12 mouse cellular contexts compared by ENCODE assay signal in the genomic region with DNA sequence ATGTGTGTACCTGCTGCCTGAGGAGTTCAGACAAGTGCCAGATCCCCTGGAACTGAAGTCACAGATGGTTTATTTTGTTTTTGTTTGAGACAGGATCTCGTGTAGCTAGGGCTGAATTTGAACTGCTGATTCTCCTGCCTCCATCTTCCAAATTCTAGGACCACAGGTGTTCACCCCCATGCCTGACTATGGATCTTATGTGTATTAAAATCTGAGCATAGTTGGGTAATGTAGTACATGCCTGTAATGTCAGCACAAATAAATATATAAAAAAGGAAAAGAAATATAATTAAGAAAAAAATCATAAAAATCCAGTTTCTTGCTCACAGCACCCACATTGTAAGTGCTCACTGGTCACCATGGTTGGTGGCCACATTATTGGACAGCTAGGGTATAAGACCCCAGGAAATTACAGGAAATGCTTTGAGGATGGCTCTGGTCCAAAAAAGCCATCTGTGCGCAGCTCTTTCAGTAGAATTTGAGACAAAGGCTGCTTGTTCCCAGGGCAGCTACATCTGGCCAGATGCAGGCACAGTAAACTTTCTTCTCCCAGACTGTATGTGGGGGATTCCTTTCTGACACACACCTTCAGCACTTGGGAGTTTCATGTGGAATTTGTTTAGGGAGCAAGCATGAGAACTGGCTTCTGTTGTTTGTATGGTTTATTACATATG. TPM values are rescaled to one million over a fixed set of nuclear protein-coding genes. Genes with fewer than 3 reads are reported as not detected.
A peak's percentile ranks its signal among the peaks of the same experiment; 100 is the strongest.
DNase-seq lines count a peak whose midpoint lies in the region; ATAC-seq and TF ChIP-seq lines count a peak whose summit lies in the region.
"Had no signal": no experiment of that assay in that cellular context is flagged by ENCODE, and none has a peak within 500 bp of the region (broad histone marks: within the 10 kb centered on the region; RNA-seq: fewer than 3 reads in every experiment).

No protein-coding gene starts in this region.

- H3K27ac ChIP-seq in hindbrain, embryonic 11.5 days (ENCODE audit: low read depth, low read length), result no peak overlapping the region
- H3K27ac ChIP-seq in hindbrain, embryonic 16.5 days (ENCODE audit: low read depth, low read length), result no peak overlapping the region
- peak overlapping the region; percentile 75 for H3K27ac ChIP-seq in stomach, embryonic 14.5 days (ENCODE audit: low read length)
- no peak overlapping the region for H3K27ac ChIP-seq in stomach, postnatal 0 days (replicated peaks)
- H3K27ac ChIP-seq: liver, embryonic 15.5 days had no signal

- no peaks in the 10 kb centered on the region for H3K9me3 ChIP-seq in hindbrain, embryonic 11.5 days (ENCODE audit: control insufficient read depth, low read length)
- H3K9me3 ChIP-seq in hindbrain, embryonic 16.5 days (ENCODE audit: control insufficient read depth, low read length), result no peaks in the 10 kb centered on the region
- H3K9me3 ChIP-seq in stomach, embryonic 14.5 days (ENCODE audit: control insufficient read depth, low read depth, low read length), result no peaks in the 10 kb centered on the region
- H3K9me3 ChIP-seq in stomach, postnatal 0 days (ENCODE audit: control insufficient read depth, low read length), result no peaks in the 10 kb centered on the region
- H3K9me3 ChIP-seq: liver, embryonic 15.5 days had no signal

- WGBS in hindbrain, embryonic 11.5 days, result 55% methylated on average over 2 of the region's 2 CpGs
- 53% methylated on average over 2 of the region's 2 CpGs for WGBS in hindbrain, embryonic 16.5 days
- 28% methylated on average over 2 of the region's 2 CpGs for WGBS in stomach, embryonic 14.5 days
- 28% methylated on average over 2 of the region's 2 CpGs for WGBS in stomach, postnatal 0 days

- no peak for TF ChIP-seq CTCF in stomach, postnatal 0 days (IDR thresholded peaks at IDR 0.05; ENCODE audit: low read depth)

- no peak for ATAC-seq in hindbrain, embryonic 11.5 days (ENCODE audit: low FRiP score)
- no peak for ATAC-seq in hindbrain, embryonic 16.5 days
- ATAC-seq in stomach, embryonic 14.5 days (ENCODE audit: insufficient number of reproducible peaks, insufficient read depth, low FRiP score, low read depth), result peak; percentile 56; the same call in 1 of the 2 replicates
- ATAC-seq in stomach, postnatal 0 days (ENCODE audit: low FRiP score, low TSS enrichment), result no peak
- no peak for ATAC-seq in megakaryocyte-erythroid progenitor cell, adult 5-6 weeks (replicated peaks; ENCODE audit: low FRiP score, low TSS enrichment, poor library complexity, severe bottlenecking)
- no peak for ATAC-seq in erythroblast, adult 5-6 weeks (replicated peaks; ENCODE audit: low FRiP score, poor library complexity, severe bottlenecking)
- ATAC-seq: inflammation-experienced regulatory T-cells, adult 6 months had no signal

- TF ChIP-seq EP300 in stomach, postnatal 0 days (optimal IDR thresholded peaks at IDR 0.05), result no peak

- H3K4me2 ChIP-seq in hindbrain, embryonic 11.5 days (replicated peaks; ENCODE audit: low read depth, low read length), result no peak overlapping the region
- no peak overlapping the region for H3K4me2 ChIP-seq in hindbrain, embryonic 16.5 days (ENCODE audit: low read length)
- H3K4me2 ChIP-seq in stomach, embryonic 14.5 days (replicated peaks; ENCODE audit: low read depth, low read length), result no peak overlapping the region
- H3K4me2 ChIP-seq in stomach, postnatal 0 days (replicated peaks; ENCODE audit: low read depth), result no peak overlapping the region

- no peaks in the 10 kb centered on the region for H3K27me3 ChIP-seq in hindbrain, embryonic 11.5 days (ENCODE audit: control insufficient read depth, insufficient read depth, low read length)
- no peaks in the 10 kb centered on the region for H3K27me3 ChIP-seq in hindbrain, embryonic 16.5 days (replicated peaks; ENCODE audit: control insufficient read depth, insufficient read depth, low read length)
- no peaks in the 10 kb centered on the region for H3K27me3 ChIP-seq in stomach, embryonic 14.5 days (ENCODE audit: control insufficient read depth, insufficient read depth, low read length)
- H3K27me3 ChIP-seq in stomach, postnatal 0 days (ENCODE audit: control insufficient read depth, insufficient read depth, low read length), result no peaks in the 10 kb centered on the region
- H3K27me3 ChIP-seq: liver, embryonic 15.5 days had no signal

- H3K36me3 ChIP-seq in hindbrain, embryonic 11.5 days (ENCODE audit: control insufficient read depth, insufficient read depth, low read length), result no peaks in the 10 kb centered on the region
- no peaks in the 10 kb centered on the region for H3K36me3 ChIP-seq in hindbrain, embryonic 16.5 days (ENCODE audit: control insufficient read depth, insufficient read depth, low read length)
- no peaks in the 10 kb centered on the region for H3K36me3 ChIP-seq in stomach, embryonic 14.5 days (ENCODE audit: control insufficient read depth, insufficient read depth, low read length)
- no peaks in the 10 kb centered on the region for H3K36me3 ChIP-seq in stomach, postnatal 0 days (ENCODE audit: control insufficient read depth, insufficient read depth, low read length)
- H3K36me3 ChIP-seq: liver, embryonic 15.5 days had no signal

- no peak overlapping the region for H3K4me3 ChIP-seq in hindbrain, embryonic 11.5 days (ENCODE audit: low read depth, low read length)
- H3K4me3 ChIP-seq in hindbrain, embryonic 16.5 days (ENCODE audit: low read length), result no peak overlapping the region
- H3K4me3 ChIP-seq in stomach, embryonic 14.5 days (ENCODE audit: low read depth, low read length), result no peak overlapping the region
- no peak overlapping the region for H3K4me3 ChIP-seq in stomach, postnatal 0 days (ENCODE audit: low read depth, low read length)
- H3K4me3 ChIP-seq: liver, embryonic 15.5 days had no signal

- no peaks in the 10 kb centered on the region for H3K4me1 ChIP-seq in hindbrain, embryonic 11.5 days (replicated peaks; ENCODE audit: control insufficient read depth, insufficient read depth, low read length)
- H3K4me1 ChIP-seq in hindbrain, embryonic 16.5 days (ENCODE audit: control insufficient read depth, insufficient read depth, low read depth, low read length), result no peaks in the 10 kb centered on the region; the same call in 1 of the 2 replicates
- H3K4me1 ChIP-seq in stomach, embryonic 14.5 days (ENCODE audit: control insufficient read depth, insufficient read depth, low read length), result 0 out of 2 replicates have a peak, but pooled peaks cover 10% of the 10 kb centered on the region
- no peaks in the 10 kb centered on the region for H3K4me1 ChIP-seq in stomach, postnatal 0 days (replicated peaks; ENCODE audit: control insufficient read depth, insufficient read depth)

- peak; percentile 16 for DNase-seq in hindbrain, embryonic 11.5 days (ENCODE audit: low spot score)
- DNase-seq in stomach, postnatal 0 days (ENCODE audit: low spot score), result no peak
- peak; percentile 37 for DNase-seq in heart, postnatal 4 days
- no peak for DNase-seq in thymus, postnatal 10 days (ENCODE audit: low spot score in 2 of 2)
- DNase-seq: adrenal gland, adult 8-10 months had no signal

- no peak overlapping the region for H3K9ac ChIP-seq in hindbrain, embryonic 11.5 days (ENCODE audit: low read depth, low read length)
- H3K9ac ChIP-seq in hindbrain, embryonic 16.5 days (ENCODE audit: low read depth, low read length), result no peak overlapping the region
- no peak overlapping the region for H3K9ac ChIP-seq in stomach, embryonic 14.5 days (replicated peaks; ENCODE audit: low read depth, low read length)
- no peak overlapping the region for H3K9ac ChIP-seq in stomach, postnatal 0 days (ENCODE audit: low read length)
- H3K9ac ChIP-seq: liver, embryonic 15.5 days had no signal

RNA-seq across cellular contexts. Expression of a gene that starts 16.8 kb away (rescaled TPM):
- polyA plus RNA-seq in hindbrain, embryonic 11.5 days (2014; fragmentation: Nextera tagmentation; extraction: Ambion mirVana), result not detected in 2 replicates
- not detected in 2 replicates for polyA plus RNA-seq in hindbrain, embryonic 16.5 days (2015; fragmentation: Nextera tagmentation; extraction: Ambion mirVana)
- polyA plus RNA-seq in stomach, embryonic 14.5 days (2014; fragmentation: Nextera tagmentation; extraction: Ambion mirVana), result not detected in 2 replicates
- polyA plus RNA-seq in stomach, postnatal 0 days (2015; fragmentation: Nextera tagmentation; extraction: Ambion mirVana), result not detected in 2 replicates
- not detected for total RNA-seq in heart, postnatal 4 days (2021)
- total RNA-seq in megakaryocyte-erythroid progenitor cell, adult 5-6 weeks (2014; fragmentation: Nextera tagmentation), result not detected in 2 replicates
- not detected in 2 replicates for total RNA-seq in megakaryocyte-erythroid progenitor cell, adult 5-6 weeks (2017)
- total RNA-seq in erythroblast, adult 5-6 weeks (2015; ENCODE audit: low replicate concordance), result not detected in 2 replicates
- not detected in 2 replicates for total RNA-seq in erythroblast, adult 5-6 weeks (2017; ENCODE audit: low replicate concordance)
- total RNA-seq: adrenal gland, adult 8-10 months had no signal
- polyA plus RNA-seq: inflammation-experienced regulatory T-cells, adult 6 months; liver, embryonic 15.5 days; neural tube, embryonic 11.5 days had no signal

RNA-seq across cellular contexts. Expression of a gene that starts 25.4 kb away (rescaled TPM):
- 469 and 501 TPM in 2 replicates for polyA plus RNA-seq in hindbrain, embryonic 11.5 days (2014; fragmentation: Nextera tagmentation; extraction: Ambion mirVana)
- 380 and 432 TPM in 2 replicates for polyA plus RNA-seq in hindbrain, embryonic 16.5 days (2015; fragmentation: Nextera tagmentation; extraction: Ambion mirVana)
- 302 and 323 TPM in 2 replicates for polyA plus RNA-seq in stomach, embryonic 14.5 days (2014; fragmentation: Nextera tagmentation; extraction: Ambion mirVana)
- 53.6 and 56.6 TPM in 2 replicates for polyA plus RNA-seq in stomach, postnatal 0 days (2015; fragmentation: Nextera tagmentation; extraction: Ambion mirVana)
- total RNA-seq in heart, postnatal 4 days (2021), result 10 to 100 TPM; 67.1 to 82.1 TPM
- 45.0 and 45.9 TPM in 2 replicates for total RNA-seq in megakaryocyte-erythroid progenitor cell, adult 5-6 weeks (2014; fragmentation: Nextera tagmentation)
- total RNA-seq in megakaryocyte-erythroid progenitor cell, adult 5-6 weeks (2017), result 45.1 and 57.4 TPM in 2 replicates
- 41.7 and 48.3 TPM in 2 replicates for total RNA-seq in erythroblast, adult 5-6 weeks (2015; ENCODE audit: low replicate concordance)
- total RNA-seq in erythroblast, adult 5-6 weeks (2017; ENCODE audit: low replicate concordance), result 31.8 and 41.7 TPM in 2 replicates

RNA-seq across cellular contexts. Expression of a gene that starts 59.6 kb away (rescaled TPM):
- polyA plus RNA-seq in hindbrain, embryonic 11.5 days (2014; fragmentation: Nextera tagmentation; extraction: Ambion mirVana), result 10.1 and 14.9 TPM in 2 replicates
- polyA plus RNA-seq in hindbrain, embryonic 16.5 days (2015; fragmentation: Nextera tagmentation; extraction: Ambion mirVana), result 5.1 TPM in 2 replicates
- polyA plus RNA-seq in stomach, embryonic 14.5 days (2014; fragmentation: Nextera tagmentation; extraction: Ambion mirVana), result 14.5 and 16.9 TPM in 2 replicates
- polyA plus RNA-seq in stomach, postnatal 0 days (2015; fragmentation: Nextera tagmentation; extraction: Ambion mirVana), result 2.6 and 3.2 TPM in 2 replicates
- total RNA-seq in heart, postnatal 4 days (2021), result 10 to 100 TPM; 43.2 to 44.9 TPM
- total RNA-seq in megakaryocyte-erythroid progenitor cell, adult 5-6 weeks (2014; fragmentation: Nextera tagmentation), result 23.3 and 27.5 TPM in 2 replicates
- 10.6 and 11.7 TPM in 2 replicates for total RNA-seq in megakaryocyte-erythroid progenitor cell, adult 5-6 weeks (2017)
- 2.7 and 7.1 TPM in 2 replicates for total RNA-seq in erythroblast, adult 5-6 weeks (2015; ENCODE audit: low replicate concordance)
- 2.1 and 2.5 TPM in 2 replicates for total RNA-seq in erythroblast, adult 5-6 weeks (2017; ENCODE audit: low replicate concordance)

Comparison
In these comparisons a context has a peak if more than half of its experiments do, and no peak if none do; other contexts are left out.
1. DNase-seq: peak in hindbrain, embryonic 11.5 days (single experiment) and heart, postnatal 4 days (single experiment); none in stomach, postnatal 0 days (single experiment) and thymus, postnatal 10 days (0 of 2).